Mouse (Mus musculus) kidney, adult 2 months (tissue): ENCODE measurements around the gene Gngt2. TPM values are rescaled to one million over a fixed set of nuclear protein-coding genes. Genes with fewer than 3 reads are reported as not detected.

Experiments
- DNase-seq: peaks from one replicate; pipeline ENCODE4 v3.0.0; 2021
- H3K27ac ChIP-seq: fragments of 200-500 bp; 2 replicates; pipeline ENCODE4 v1.5.1; 2012; ENCODE audit warnings: low read depth, low read length, control low read depth, inconsistent platforms; ENCODE audit not compliant: insufficient read depth
- H3K27me3 ChIP-seq: fragments of 200-500 bp; replicated peaks from 2 replicates; pipeline ENCODE4 v1.6.1; 2012; ENCODE audit warnings: mild to moderate bottlenecking, moderate library complexity, low read length, inconsistent platforms; ENCODE audit not compliant: control insufficient read depth, insufficient read depth
- H3K36me3 ChIP-seq: fragments of 200-500 bp; 2 replicates; pipeline ENCODE4 v1.6.1; 2012; ENCODE audit warnings: mild to moderate bottlenecking, moderate library complexity, low read length, inconsistent platforms; ENCODE audit not compliant: control insufficient read depth, insufficient read depth
- H3K4me1 ChIP-seq: fragments of 200-500 bp; 2 replicates; pipeline ENCODE4 v1.6.1; 2011; ENCODE audit warnings: low read length; ENCODE audit not compliant: control insufficient read depth, insufficient read depth
- H3K4me3 ChIP-seq: fragments of 200-500 bp; 2 replicates; pipeline ENCODE4 v1.5.1; 2011; ENCODE audit warnings: mild to moderate bottlenecking, low read depth, low read length, control low read depth; ENCODE audit not compliant: insufficient read depth
- CTCF ChIP-seq: fragments of 200-500 bp; conservative IDR thresholded peaks from 2 replicates; pipeline ENCODE4 v1.5.1; 2011; ENCODE audit warnings: low read depth, mild to moderate bottlenecking, control low read depth, low read length, moderate library complexity, mixed read lengths; ENCODE audit not compliant: insufficient read depth, insufficient read length
- POLR2A ChIP-seq: fragments of 200-500 bp; IDR thresholded peaks from one replicate; pipeline ENCODE4 v1.6.1; 2011; ENCODE audit warnings: low read depth, low read length, control low read depth
- WGBS: fragments of 180-500 bp; shearing (Covaris S2); methylation state at CpG from one replicate; pipeline ENCODE4 v1.1.7; 2018; 5-methylcytosine and 5-hydroxymethylcytosine counted together
- polyA plus RNA-seq: library from polyadenylated mRNA; depleted of rRNA; stranded (reverse); fragments of >200 nt; gene quantifications from 2 replicates; pipeline ENCODE4 v1.2.3, GENCODE M21; 2012; rRNA removed

Gene Gngt2
- polyA plus RNA-seq, result 8.0 and 10.3 TPM in 2 replicates

- no peaks in the 10 kb centered on the region for H3K36me3 ChIP-seq
- no peak within 1 kb of the TSS for H3K4me3 ChIP-seq
- peak; percentile 95 for DNase-seq
- H3K4me1 ChIP-seq, result peaks cover 3% of the 10 kb centered on the region; the same call in 1 of the 2 replicates
- no peak for TF ChIP-seq CTCF
- TF ChIP-seq POLR2A, result no peak
- WGBS, result 24% methylated on average over 10 of the region's 10 CpGs
- peak within 1 kb of the TSS; percentile 65 for H3K27ac ChIP-seq
- no peaks in the 10 kb centered on the region for H3K27me3 ChIP-seq
These were observed at the start of gene Gngt2 for GRCm38 (mm10) chr11:95837059-95837458. Gngt2 (plus strand) TSS chr11:95837216.

- Histone ChIP-seq H3K27me3 (no peaks in the 10 kb centered on the region), H3K27ac (peak overlapping the region; percentile 66), H3K4me3 (no peak overlapping the region), H3K36me3 (no peaks in the 10 kb centered on the region), H3K4me1 (no peaks in the 10 kb centered on the region; the same call in 1 of the 2 replicates)
- 60% methylated on average over 8 of the region's 8 CpGs for WGBS
- peak; percentile 82 for DNase-seq
- TF ChIP-seq POLR2A (no peak), CTCF (no peak)
These were observed 47.5 kb upstream of the Gngt2 start for GRCm38 (mm10) chr11:95789451-95789891.

- no peak for DNase-seq
- Histone ChIP-seq H3K27me3 (0 out of 2 replicates have a peak, but pooled peaks cover 2% of the 10 kb centered on the region), H3K27ac (no peak overlapping the region), H3K4me1 (peaks cover 2% of the 10 kb centered on the region; the same call in 1 of the 2 replicates), H3K4me3 (no peak overlapping the region), H3K36me3 (no peaks in the 10 kb centered on the region)
- TF ChIP-seq POLR2A, result no peak
- no peak for TF ChIP-seq CTCF
- 85% methylated on average over 13 of the region's 13 CpGs for WGBS
These were observed 45.2 kb upstream of the Gngt2 start for GRCm38 (mm10) chr11:95791787-95792186.

GRCm38 (mm10) chr11:95792950-95793509, 44.0 kb upstream of the Gngt2 start:
- 0 out of 2 replicates have a peak, but pooled peaks cover 2% of the 10 kb centered on the region for H3K27me3 ChIP-seq
- H3K27ac ChIP-seq, result no peak overlapping the region
- H3K36me3 ChIP-seq, result no peaks in the 10 kb centered on the region
- DNase-seq, result no peak
- no peak for TF ChIP-seq CTCF
- no peak for TF ChIP-seq POLR2A
- whole genome bisulfite sequencing, result 94% methylated on average over 8 of the region's 8 CpGs
- H3K4me3 ChIP-seq, result no peak overlapping the region
- peaks cover 2% of the 10 kb centered on the region; the same call in 1 of the 2 replicates for H3K4me1 ChIP-seq

- no peaks in the 10 kb centered on the region for H3K36me3 ChIP-seq
- no peak overlapping the region for H3K4me3 ChIP-seq
- 62% methylated on average over 5 of the region's 5 CpGs for WGBS
- no peak for TF ChIP-seq CTCF
- no peak for TF ChIP-seq POLR2A
- H3K27ac ChIP-seq, result no peak overlapping the region
- H3K27me3 ChIP-seq, result 0 out of 2 replicates have a peak, but pooled peaks cover 2% of the 10 kb centered on the region
- no peak for DNase-seq
- H3K4me1 ChIP-seq, result peaks cover 2% of the 10 kb centered on the region; the same call in 1 of the 2 replicates
These were observed 42.8 kb upstream of the Gngt2 start for GRCm38 (mm10) chr11:95794201-95794600.

- H3K36me3 ChIP-seq, result no peaks in the 10 kb centered on the region
- WGBS, result 55% methylated on average over 5 of the region's 5 CpGs
- TF ChIP-seq CTCF (no peak), POLR2A (no peak)
- H3K4me3 ChIP-seq, result no peak overlapping the region
- peak; percentile 73 for DNase-seq
- H3K4me1 ChIP-seq, result 0 out of 2 replicates have a peak, but pooled peaks cover 2% of the 10 kb centered on the region
- peak overlapping the region; percentile 68 for H3K27ac ChIP-seq
- 0 out of 2 replicates have a peak, but pooled peaks cover 2% of the 10 kb centered on the region for H3K27me3 ChIP-seq
These were observed 41.4 kb upstream of the Gngt2 start for GRCm38 (mm10) chr11:95795582-95795981.

GRCm38 (mm10) chr11:95805010-95805409, 32.0 kb upstream of the Gngt2 start:
- H3K27me3 ChIP-seq, result no peaks in the 10 kb centered on the region
- no peak for DNase-seq
- 65% methylated on average over 5 of the region's 5 CpGs for WGBS
- H3K27ac ChIP-seq, result no peak overlapping the region
- no peak overlapping the region for H3K4me3 ChIP-seq
- TF ChIP-seq POLR2A, result no peak
- no peak for TF ChIP-seq CTCF
- H3K4me1 ChIP-seq, result no peaks in the 10 kb centered on the region
- H3K36me3 ChIP-seq, result no peaks in the 10 kb centered on the region
